ENCODE assay signal across 8 mouse cellular contexts in the genomic region with DNA sequence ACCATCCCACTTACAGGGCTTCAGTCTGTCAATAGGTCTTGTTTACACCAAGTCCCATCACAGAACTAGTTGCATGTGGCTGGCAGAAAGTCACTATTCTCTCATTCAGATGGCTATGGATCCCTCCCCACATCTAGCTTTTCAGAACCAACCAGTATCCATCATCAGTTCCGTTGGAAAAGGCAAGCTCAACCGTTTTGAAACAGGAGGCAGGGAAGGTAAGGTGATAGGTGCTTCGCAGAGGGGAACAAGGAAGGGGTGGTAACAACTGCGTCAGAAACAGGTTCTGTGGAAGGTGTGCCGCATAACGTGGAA. TPM values are rescaled to one million over a fixed set of nuclear protein-coding genes. Genes with fewer than 3 reads are reported as not detected.
A peak's percentile ranks its signal among the peaks of the same experiment; 100 is the strongest.
DNase-seq lines count a peak whose midpoint lies in the region; ATAC-seq lines count a peak whose summit lies in the region.

No protein-coding gene starts in this region.

- peaks cover 6% of the 10 kb centered on the region for H3K4me1 ChIP-seq in limb, embryonic 15.5 days
- H3K4me1 ChIP-seq in stomach, embryonic 16.5 days (ENCODE audit: control insufficient read depth, insufficient read depth, low read length), result 0 out of 2 replicates have a peak, but pooled peaks cover 5% of the 10 kb centered on the region

- peak overlapping the region; percentile 26; the same call in 1 of the 2 replicates for H3K9ac ChIP-seq in limb, embryonic 15.5 days
- H3K9ac ChIP-seq in stomach, embryonic 16.5 days (ENCODE audit: low read length), result peak overlapping the region; percentile 60

- H3K27ac ChIP-seq in limb, embryonic 15.5 days, result peak overlapping the region; percentile 91; the same call in 1 of the 2 replicates
- H3K27ac ChIP-seq in stomach, embryonic 16.5 days (ENCODE audit: low read length), result peak overlapping the region; percentile 42; the same call in 1 of the 2 replicates

- peaks cover 26% of the 10 kb centered on the region for H3K36me3 ChIP-seq in limb, embryonic 15.5 days
- H3K36me3 ChIP-seq in stomach, embryonic 16.5 days (ENCODE audit: control insufficient read depth, insufficient read depth, low read length), result peaks cover 10% of the 10 kb centered on the region; the same call in 1 of the 2 replicates

- no peaks in the 10 kb centered on the region for H3K9me3 ChIP-seq in limb, embryonic 15.5 days
- no peaks in the 10 kb centered on the region for H3K9me3 ChIP-seq in stomach, embryonic 16.5 days (replicated peaks; ENCODE audit: control insufficient read depth, low read length)

- peak overlapping the region; percentile 85 for H3K4me2 ChIP-seq in limb, embryonic 15.5 days
- H3K4me2 ChIP-seq in stomach, embryonic 16.5 days (ENCODE audit: low read depth, low read length), result peak overlapping the region; percentile 88

- ATAC-seq in cerebellum, adult (ENCODE audit: insufficient number of reproducible peaks, low FRiP score, low TSS enrichment), result peak; percentile 38
- no peak for ATAC-seq in limb, embryonic 15.5 days (ENCODE audit: insufficient number of reproducible peaks, low FRiP score, low TSS enrichment, low read depth)
- ATAC-seq in stomach, embryonic 16.5 days (ENCODE audit: insufficient read depth, low FRiP score), result no peak

- 3% methylated on average over 6 of the region's 6 CpGs for WGBS in limb, embryonic 15.5 days
- 2% methylated on average over 6 of the region's 6 CpGs for WGBS in stomach, embryonic 16.5 days

- DNase-seq in cerebellum, adult 8-10 months, result no peak
- DNase-seq in retina, embryonic 14.5 days (ENCODE audit: low spot score), result peak; percentile 14
- no peak for DNase-seq in retina, postnatal 1 day
- no peak for DNase-seq in ovary, postnatal 14 days (ENCODE audit: low spot score)
- no peak for DNase-seq in spleen, adult 12 weeks (ENCODE audit: low spot score)

- H3K27me3 ChIP-seq in limb, embryonic 15.5 days, result no peaks in the 10 kb centered on the region
- H3K27me3 ChIP-seq in stomach, embryonic 16.5 days (ENCODE audit: control insufficient read depth, insufficient read depth, low read length), result no peaks in the 10 kb centered on the region

- peak overlapping the region; percentile 64 for H3K4me3 ChIP-seq in limb, embryonic 15.5 days
- peak overlapping the region; percentile 68 for H3K4me3 ChIP-seq in stomach, embryonic 16.5 days (replicated peaks; ENCODE audit: low read length)

RNA-seq across cellular contexts. Expression of gene Fam161a, which starts 0.2 kb away (rescaled TPM):
- 3.3 and 4.1 TPM in 2 replicates for polyA plus RNA-seq in limb, embryonic 15.5 days (2015; fragmentation: Nextera tagmentation; extraction: Ambion mirVana)
- polyA plus RNA-seq in stomach, embryonic 16.5 days (2015; fragmentation: Nextera tagmentation; extraction: Ambion mirVana), result 3.8 and 4.2 TPM in 2 replicates

RNA-seq across cellular contexts. Expression of gene Cct4, which starts 16.8 kb away (rescaled TPM):
- 233 and 234 TPM in 2 replicates for polyA plus RNA-seq in limb, embryonic 15.5 days (2015; fragmentation: Nextera tagmentation; extraction: Ambion mirVana)
- 226 and 230 TPM in 2 replicates for polyA plus RNA-seq in stomach, embryonic 16.5 days (2015; fragmentation: Nextera tagmentation; extraction: Ambion mirVana)

RNA-seq across cellular contexts. Expression of gene Commd1, which starts 24.9 kb away (rescaled TPM):
- 322 and 348 TPM in 2 replicates for polyA plus RNA-seq in limb, embryonic 15.5 days (2015; fragmentation: Nextera tagmentation; extraction: Ambion mirVana)
- polyA plus RNA-seq in stomach, embryonic 16.5 days (2015; fragmentation: Nextera tagmentation; extraction: Ambion mirVana), result 324 and 371 TPM in 2 replicates

RNA-seq across cellular contexts. Expression of gene Gm28048, which starts 25.2 kb away (rescaled TPM):
- 9.8 and 12.5 TPM in 2 replicates for polyA plus RNA-seq in limb, embryonic 15.5 days (2015; fragmentation: Nextera tagmentation; extraction: Ambion mirVana)
- 14.5 and 17.9 TPM in 2 replicates for polyA plus RNA-seq in stomach, embryonic 16.5 days (2015; fragmentation: Nextera tagmentation; extraction: Ambion mirVana)

RNA-seq across cellular contexts. Expression of gene Zrsr1, which starts 35.3 kb away (rescaled TPM):
- polyA plus RNA-seq in limb, embryonic 15.5 days (2015; fragmentation: Nextera tagmentation; extraction: Ambion mirVana), result 3.3 TPM in 2 replicates
- 2.4 and 3.2 TPM in 2 replicates for polyA plus RNA-seq in stomach, embryonic 16.5 days (2015; fragmentation: Nextera tagmentation; extraction: Ambion mirVana)
